Mouse (Mus musculus) T-cell, adult 66 days (primary cell): ENCODE measurements around the gene Gpc4. TPM values are rescaled to one million over a fixed set of nuclear protein-coding genes. Genes with fewer than 3 reads are reported as not detected.

Experiments used
- total RNA-seq, 2 experiments: library from RNA; stranded (reverse); gene quantifications; 3 replicates in 1 of 2; 4 replicates in 1 of 2; pipeline ENCODE4 v1.2.4; 2023

Gpc4 gene
- under 1 TPM in 1 of 2 experiments, not detected in 1; 0.21 TPM for total RNA-seq

GRCm38 (mm10) chrX:52164738-52165554, at the start of gene Gpc4:
Gpc4 (minus strand) TSS chrX:52165252.

Other genes starting within 250 kb of the Gpc4 start
- not detected for gene 1700080O16Rik, start 192.5 kb downstream of the Gpc4 start, total RNA-seq